Mouse (Mus musculus) stomach, postnatal 0 days (tissue): Measurements from ENCODE around the gene Myt1l. TPM values are rescaled to one million over a fixed set of nuclear protein-coding genes. Genes with fewer than 3 reads are reported as not detected.

Experiments
- ATAC-seq: fragments of 200-750 bp; cut with Nextera tagmentation; 2 replicates; pipeline ENCODE4 v1.8.0; 2017; ENCODE audit not compliant: low FRiP score, low TSS enrichment
- DNase-seq: peaks from one replicate; pipeline ENCODE4 v3.0.0-alpha.2; 2016; ENCODE audit warnings: low spot score
- H3K27ac ChIP-seq: fragments of 300-500 bp; sonication (generic); replicated peaks from 2 replicates; pipeline ENCODE4 v1.5.1; 2014; ENCODE audit warnings: mild to moderate bottlenecking, control low read depth
- H3K27me3 ChIP-seq: fragments of 300-500 bp; sonication (generic); 2 replicates; pipeline ENCODE4 v1.6.1; 2014; ENCODE audit warnings: low read length; ENCODE audit not compliant: control insufficient read depth, insufficient read depth
- H3K36me3 ChIP-seq: fragments of 300-500 bp; sonication (generic); 2 replicates; pipeline ENCODE4 v1.6.1; 2014; ENCODE audit warnings: low read length, mixed read lengths; ENCODE audit not compliant: control insufficient read depth, insufficient read depth
- H3K4me1 ChIP-seq: fragments of 300-500 bp; sonication (generic); replicated peaks from 2 replicates; pipeline ENCODE4 v1.6.1; 2014; ENCODE audit warnings: antibody characterized with exemption; ENCODE audit not compliant: control insufficient read depth, insufficient read depth
- H3K4me2 ChIP-seq: fragments of 300-500 bp; sonication (generic); replicated peaks from 2 replicates; pipeline ENCODE4 v1.6.1; 2014; ENCODE audit warnings: low read depth, mild to moderate bottlenecking, control low read depth, moderate library complexity
- H3K4me3 ChIP-seq: fragments of 300-500 bp; sonication (generic); 2 replicates; pipeline ENCODE4 v1.5.1; 2014; ENCODE audit warnings: low read depth, low read length, control low read depth
- H3K9ac ChIP-seq: fragments of 300-500 bp; sonication (generic); 2 replicates; pipeline ENCODE4 v1.6.1; 2014; ENCODE audit warnings: mild to moderate bottlenecking, low read length, control low read depth, mixed read lengths
- H3K9me3 ChIP-seq: fragments of 300-500 bp; sonication (generic); 2 replicates; pipeline ENCODE4 v1.6.1; 2016; ENCODE audit warnings: low read length; ENCODE audit not compliant: control insufficient read depth
- CTCF ChIP-seq: IDR thresholded peaks from 2 replicates; pipeline ENCODE4 v1.5.1; 2016; ENCODE audit warnings: antibody characterized with exemption, low read depth, mild to moderate bottlenecking, moderate library complexity
- EP300 ChIP-seq: optimal IDR thresholded peaks from 2 replicates; pipeline ENCODE3; 2016; ENCODE audit warnings: antibody characterized with exemption
- WGBS: fragments of 180-500 bp; shearing (Covaris S2); extraction: QIAGEN DNeasy Blood & Tissue Kit; methylation state at CpG from one replicate; pipeline ENCODE4 v1.1.7; 2014; 5-methylcytosine and 5-hydroxymethylcytosine counted together
- polyA plus RNA-seq: library from polyadenylated mRNA; unstranded; fragments of >200 nt; fragmentation: Nextera tagmentation; extraction: Ambion mirVana; gene quantifications from 2 replicates; pipeline ENCODE4 v1.2.1, GENCODE M21; 2015

Myt1l gene
- polyA plus RNA-seq, 1 experiment from 2014 or later = 0.76 TPM

- Histone ChIP-seq H3K36me3 (no peaks in the 10 kb centered on the region), H3K9ac (no peak overlapping the region), H3K4me1 (no peaks in the 10 kb centered on the region), H3K4me2 (no peak overlapping the region), H3K27me3 (no peaks in the 10 kb centered on the region), H3K9me3 (no peaks in the 10 kb centered on the region), H3K4me3 (no peak overlapping the region), H3K27ac (no peak overlapping the region)
- no peak for TF ChIP-seq CTCF
- no peak for TF ChIP-seq EP300
- no peak for ATAC-seq
- DNase-seq = no peak
- 76% methylated on average over 11 of the region's 11 CpGs for WGBS
Measured at GRCm38 (mm10) chr12:29639543-29640196, 111.5 kb downstream of the Myt1l start.

- TF ChIP-seq CTCF (no peak), EP300 (no peak)
- 38% methylated on average over 1 of the region's 1 CpGs for WGBS
- no peak overlapping the region for H3K4me2 ChIP-seq
- H3K4me1 ChIP-seq = no peaks in the 10 kb centered on the region
- ATAC-seq (no peak), DNase-seq (no peak)
- no peak overlapping the region for H3K4me3 ChIP-seq
- no peaks in the 10 kb centered on the region for H3K36me3 ChIP-seq
- no peaks in the 10 kb centered on the region for H3K9me3 ChIP-seq
- H3K27me3 ChIP-seq = no peaks in the 10 kb centered on the region
- no peak overlapping the region for H3K27ac ChIP-seq
- H3K9ac ChIP-seq = no peak overlapping the region
Measured at GRCm38 (mm10) chr12:29640201-29640600, 112.0 kb downstream of the Myt1l start.

GRCm38 (mm10) chr12:29642915-29643314 lies 114.7 kb downstream of the Myt1l start:
- TF ChIP-seq CTCF (no peak), EP300 (no peak)
- WGBS = 26% methylated on average over 4 of the region's 4 CpGs
- Histone ChIP-seq H3K4me2 (no peak overlapping the region), H3K27ac (no peak overlapping the region), H3K9me3 (no peaks in the 10 kb centered on the region), H3K27me3 (no peaks in the 10 kb centered on the region), H3K4me1 (no peaks in the 10 kb centered on the region), H3K9ac (no peak overlapping the region), H3K36me3 (no peaks in the 10 kb centered on the region), H3K4me3 (no peak overlapping the region)
- ATAC-seq (no peak), DNase-seq (no peak)

GRCm38 (mm10) chr12:29644091-29644490 lies 115.9 kb downstream of the Myt1l start:
- no peak for DNase-seq
- no peaks in the 10 kb centered on the region for H3K36me3 ChIP-seq
- no peaks in the 10 kb centered on the region for H3K9me3 ChIP-seq
- H3K27ac ChIP-seq = no peak overlapping the region
- H3K4me2 ChIP-seq = no peak overlapping the region
- H3K27me3 ChIP-seq = no peaks in the 10 kb centered on the region
- H3K4me3 ChIP-seq = no peak overlapping the region
- 76% methylated on average over 4 of the region's 4 CpGs for WGBS
- H3K4me1 ChIP-seq = no peaks in the 10 kb centered on the region
- TF ChIP-seq EP300 = no peak
- TF ChIP-seq CTCF = no peak
- H3K9ac ChIP-seq = no peak overlapping the region
- no peak for ATAC-seq

- ATAC-seq (no peak), DNase-seq (no peak)
- Histone ChIP-seq H3K36me3 (no peaks in the 10 kb centered on the region), H3K27me3 (no peaks in the 10 kb centered on the region), H3K27ac (no peak overlapping the region), H3K4me2 (no peak overlapping the region), H3K9ac (no peak overlapping the region), H3K4me3 (no peak overlapping the region), H3K4me1 (no peaks in the 10 kb centered on the region), H3K9me3 (no peaks in the 10 kb centered on the region)
- TF ChIP-seq CTCF (no peak), EP300 (no peak)
- 88% methylated on average over 7 of the region's 7 CpGs for WGBS
Measured at GRCm38 (mm10) chr12:29644721-29645120, 116.5 kb downstream of the Myt1l start.

GRCm38 (mm10) chr12:29649510-29650152 lies 121.4 kb downstream of the Myt1l start:
- DNase-seq (no peak), ATAC-seq (no peak)
- TF ChIP-seq CTCF (no peak), EP300 (no peak)
- H3K9ac ChIP-seq = no peak overlapping the region
- no peak overlapping the region for H3K4me2 ChIP-seq
- H3K36me3 ChIP-seq = no peaks in the 10 kb centered on the region
- WGBS = 81% methylated on average over 10 of the region's 10 CpGs
- H3K4me1 ChIP-seq = no peaks in the 10 kb centered on the region
- H3K27ac ChIP-seq = no peak overlapping the region
- H3K4me3 ChIP-seq = no peak overlapping the region
- no peaks in the 10 kb centered on the region for H3K9me3 ChIP-seq
- no peaks in the 10 kb centered on the region for H3K27me3 ChIP-seq
